Mouse (Mus musculus) ES-Bruce4 (cell line): ENCODE results near the gene Uvrag. TPM values are rescaled to one million over a fixed set of nuclear protein-coding genes. Genes with fewer than 3 reads are reported as not detected.

ENCODE experiments used
- H3K27ac ChIP-seq: 2 replicates; pipeline ENCODE4 v1.5.1; 2012; ENCODE audit warnings: low read length, inconsistent platforms; ENCODE audit not compliant: insufficient read depth
- H3K27me3 ChIP-seq: 2 replicates; pipeline ENCODE4 v1.6.1; 2012; ENCODE audit warnings: mild to moderate bottlenecking, low read length, inconsistent platforms; ENCODE audit not compliant: control insufficient read depth, poor library complexity, insufficient read depth, severe bottlenecking
- H3K36me3 ChIP-seq: 2 replicates; pipeline ENCODE4 v1.6.1; 2012; ENCODE audit warnings: inconsistent platforms, mild to moderate bottlenecking, low read length, moderate library complexity; ENCODE audit not compliant: control insufficient read depth, poor library complexity, insufficient read depth, severe bottlenecking
- H3K4me1 ChIP-seq: one replicate; pipeline ENCODE4 v1.8.1; 2011; ENCODE audit warnings: low read length; ENCODE audit not compliant: control insufficient read depth, insufficient read depth
- H3K4me3 ChIP-seq: 2 replicates; pipeline ENCODE4 v1.5.1; 2011; ENCODE audit warnings: low read depth, mild to moderate bottlenecking, low read length
- H3K9ac ChIP-seq: 2 replicates; pipeline ENCODE4 v1.6.1; 2012; ENCODE audit warnings: low read depth, mild to moderate bottlenecking, inconsistent platforms; ENCODE audit not compliant: poor library complexity, severe bottlenecking
- H3K9me3 ChIP-seq: replicated peaks from 2 replicates; pipeline ENCODE4 v1.6.1; 2012; ENCODE audit warnings: mild to moderate bottlenecking, low read length, inconsistent platforms; ENCODE audit not compliant: control insufficient read depth, poor library complexity, insufficient read depth, severe bottlenecking
- CTCF ChIP-seq: IDR thresholded peaks from one replicate; pipeline ENCODE4 v1.8.1; 2011; ENCODE audit warnings: low read depth, low read length
- EP300 ChIP-seq: IDR thresholded peaks from 2 replicates; pipeline ENCODE4 v1.6.1; 2011; ENCODE audit warnings: low read depth, low read length; ENCODE audit not compliant: insufficient read depth
- POLR2A ChIP-seq: IDR thresholded peaks from one replicate; pipeline ENCODE4 v1.8.1; 2011; ENCODE audit warnings: low read length; ENCODE audit not compliant: insufficient read depth
- polyA plus RNA-seq: library from polyadenylated mRNA; stranded (reverse); fragments of >200 nt; gene quantifications from 2 replicates; pipeline ENCODE4 v1.2.4, GENCODE M21; 2011; ENCODE audit warnings: low read depth; ENCODE audit not compliant: missing spikeins, insufficient read depth, insufficient read length

The Uvrag gene
- polyA plus RNA-seq, 1 experiment: 16.9 TPM

GRCm38 (mm10) chr7:98928336-98929025, 212.5 kb downstream of the Uvrag start:
- H3K36me3 ChIP-seq: no peaks in the 10 kb centered on the region
- TF ChIP-seq CTCF: no peak
- no peak for TF ChIP-seq POLR2A
- no peak for TF ChIP-seq EP300
- no peak overlapping the region for H3K4me3 ChIP-seq
- H3K27me3 ChIP-seq: no peaks in the 10 kb centered on the region
- H3K27ac ChIP-seq: no peak overlapping the region
- no peak overlapping the region for H3K9ac ChIP-seq
- no peaks in the 10 kb centered on the region for H3K9me3 ChIP-seq
- no peaks in the 10 kb centered on the region for H3K4me1 ChIP-seq

GRCm38 (mm10) chr7:98926906-98927528, 213.9 kb downstream of the Uvrag start:
- H3K27me3 ChIP-seq: no peaks in the 10 kb centered on the region

DNA sequence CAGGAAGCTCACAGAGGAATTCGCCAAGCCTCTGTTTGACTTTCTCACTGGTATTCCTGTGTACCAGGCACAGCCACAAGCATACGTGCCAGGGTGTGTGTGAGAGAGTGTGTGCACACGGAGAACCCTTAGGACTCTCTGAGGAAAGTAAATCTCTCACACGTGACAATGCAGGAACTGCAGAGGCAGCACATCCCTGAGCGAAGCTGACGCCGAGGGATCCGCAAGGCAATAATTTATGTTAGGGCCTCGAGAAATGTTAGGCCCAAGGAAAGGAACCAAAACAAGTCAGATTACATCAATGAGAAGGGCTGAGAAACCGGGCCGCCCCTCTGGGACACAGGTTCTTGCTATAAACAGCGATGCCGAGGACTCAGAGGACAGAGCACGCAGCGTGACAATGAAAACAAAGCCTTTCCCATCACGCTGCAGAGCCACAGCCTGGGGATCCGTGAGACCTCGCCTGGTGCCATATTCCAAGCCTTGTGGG, 216.5 kb downstream of the Uvrag start:
- Histone ChIP-seq H3K4me3 (no peak overlapping the region), H3K4me1 (no peaks in the 10 kb centered on the region), H3K27ac (no peak overlapping the region), H3K9ac (no peak overlapping the region), H3K27me3 (no peaks in the 10 kb centered on the region), H3K36me3 (no peaks in the 10 kb centered on the region), H3K9me3 (no peaks in the 10 kb centered on the region)
- TF ChIP-seq CTCF (no peak), POLR2A (no peak)

More at GRCm38 (mm10) chr7:98926906-98927528, 213.9 kb downstream of the Uvrag start:
- Histone ChIP-seq H3K9me3 (no peaks in the 10 kb centered on the region), H3K4me1 (no peaks in the 10 kb centered on the region), H3K27ac (no peak overlapping the region), H3K4me3 (no peak overlapping the region), H3K36me3 (no peaks in the 10 kb centered on the region), H3K9ac (no peak overlapping the region)
- TF ChIP-seq POLR2A: no peak
- no peak for TF ChIP-seq EP300
- no peak for TF ChIP-seq CTCF

GRCm38 (mm10) chr7:98922984-98923383, 218.0 kb downstream of the Uvrag start:
- H3K36me3 ChIP-seq: no peaks in the 10 kb centered on the region
- H3K27ac ChIP-seq: no peak overlapping the region
- H3K4me1 ChIP-seq: no peaks in the 10 kb centered on the region
- no peaks in the 10 kb centered on the region for H3K9me3 ChIP-seq
- H3K4me3 ChIP-seq: no peak overlapping the region
- TF ChIP-seq CTCF (no peak), POLR2A (no peak), EP300 (no peak)
- no peak overlapping the region for H3K9ac ChIP-seq
- no peaks in the 10 kb centered on the region for H3K27me3 ChIP-seq

- no peaks in the 10 kb centered on the region for H3K27me3 ChIP-seq
- no peak overlapping the region for H3K27ac ChIP-seq
- no peak overlapping the region for H3K9ac ChIP-seq
- no peak overlapping the region for H3K4me3 ChIP-seq
- no peaks in the 10 kb centered on the region for H3K36me3 ChIP-seq
- H3K9me3 ChIP-seq: no peaks in the 10 kb centered on the region
- TF ChIP-seq EP300 (no peak), CTCF (no peak), POLR2A (no peak)
- no peaks in the 10 kb centered on the region for H3K4me1 ChIP-seq
Observed at GRCm38 (mm10) chr7:98917407-98917806, 223.5 kb downstream of the Uvrag start.

DNA sequence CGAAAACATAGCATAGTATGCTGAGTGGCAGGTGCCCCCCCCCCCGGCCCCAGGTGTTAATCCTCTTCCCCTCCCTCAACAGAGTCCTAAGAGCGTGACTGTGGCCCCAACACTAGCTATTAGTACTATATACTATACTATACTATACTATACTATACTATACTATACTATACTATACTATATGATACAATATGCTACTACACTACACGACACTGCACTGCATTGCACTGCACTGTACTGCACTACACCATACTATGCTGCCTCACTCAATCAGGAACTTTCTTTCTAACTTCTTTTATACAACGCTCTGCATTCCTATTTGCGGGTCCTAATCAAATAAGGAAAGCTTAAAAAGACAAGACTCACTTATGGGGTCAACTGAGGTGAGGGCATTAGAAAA, 224.4 kb downstream of the Uvrag start:
- no peak overlapping the region for H3K4me3 ChIP-seq
- H3K27ac ChIP-seq: no peak overlapping the region
- no peak for TF ChIP-seq POLR2A
- TF ChIP-seq CTCF: no peak
- no peak for TF ChIP-seq EP300
- no peaks in the 10 kb centered on the region for H3K36me3 ChIP-seq
- H3K27me3 ChIP-seq: no peaks in the 10 kb centered on the region
- H3K4me1 ChIP-seq: no peaks in the 10 kb centered on the region
- H3K9me3 ChIP-seq: no peaks in the 10 kb centered on the region
- H3K9ac ChIP-seq: no peak overlapping the region
